Mouse (Mus musculus): ENCODE measurements around the gene Zp3r.
"Not testable (repeated sequence)": the region's sequence is repeated elsewhere in the genome, so short reads cannot be mapped to it uniquely, and the experiment has no call there.

Zp3r gene

GRCm38 (mm10) chr1:130629521-130629920 is at the start of gene Zp3r:
Gene Zp3r (minus strand): TSS chr1:130629621.
- no peak for DNase-seq

GRCm38 (mm10) chr1:130678551-130678950 is 49.1 kb upstream of the Zp3r start:
- DNase-seq, result no peak

GRCm38 (mm10) chr1:130663576-130663975 is 34.2 kb upstream of the Zp3r start:
- not testable (repeated sequence) for DNase-seq

GRCm38 (mm10) chr1:130661454-130661853 is 32.0 kb upstream of the Zp3r start, which contains the start of gene C4bp:
Gene C4bp (minus strand): TSS chr1:130661632.
- no peak for DNase-seq

GRCm38 (mm10) chr1:130659641-130660040 is 30.2 kb upstream of the Zp3r start:
- not testable (repeated sequence) for DNase-seq

GRCm38 (mm10) chr1:130644103-130644502 is 14.7 kb upstream of the Zp3r start:
- no peak for DNase-seq

DNA sequence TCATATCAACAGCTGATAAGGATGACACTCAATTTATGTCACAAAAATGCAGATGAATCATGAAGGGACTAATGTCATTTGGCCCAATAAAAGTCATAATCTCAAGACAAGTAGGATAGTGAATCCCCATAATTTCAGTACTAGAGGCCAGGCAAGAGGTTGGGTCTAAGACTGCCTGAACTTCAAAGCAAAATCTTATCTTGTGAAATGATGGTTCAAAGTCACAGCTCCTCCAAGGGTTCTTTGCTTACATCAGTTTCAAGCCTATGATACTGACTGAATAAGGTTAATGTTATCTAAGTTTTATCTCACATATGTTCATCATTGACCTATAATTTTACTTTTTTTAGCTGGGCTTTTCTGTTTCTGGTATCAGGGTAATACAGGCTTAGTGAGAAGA is 11.5 kb upstream of the Zp3r start:
- DNase-seq, result no peak

DNA sequence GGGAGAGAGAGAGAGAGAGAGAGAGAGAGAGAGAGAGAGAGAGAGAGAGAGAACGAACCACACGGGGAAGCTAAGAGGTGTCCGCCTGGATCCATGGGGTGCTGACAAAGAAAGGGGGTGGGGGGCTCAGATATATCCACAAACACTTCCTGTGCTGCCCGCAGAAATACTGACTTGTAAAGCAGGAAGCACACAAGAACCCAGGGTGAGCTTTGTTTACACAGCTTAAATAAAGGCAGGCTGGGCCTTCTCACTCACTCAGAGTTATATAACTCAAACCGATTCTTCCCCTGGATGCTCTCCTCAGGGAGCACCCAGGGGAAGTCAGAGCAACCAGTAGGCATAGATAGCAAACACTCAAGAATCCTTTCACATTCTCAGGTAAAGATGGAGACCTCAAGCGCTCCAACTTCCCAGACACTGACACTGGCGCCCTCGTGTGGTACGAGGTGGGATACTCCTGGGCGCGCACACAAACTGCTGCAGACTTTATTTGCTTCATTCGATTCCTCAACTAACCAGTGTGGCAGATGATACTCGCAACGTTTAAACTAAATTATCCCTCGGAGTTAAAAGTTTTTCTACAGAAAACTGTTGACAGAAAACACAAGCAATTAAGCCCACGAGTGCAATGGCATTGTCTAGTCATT is 4.5 kb upstream of the Zp3r start:
- peak; percentile 71 to 83 for DNase-seq

DNA sequence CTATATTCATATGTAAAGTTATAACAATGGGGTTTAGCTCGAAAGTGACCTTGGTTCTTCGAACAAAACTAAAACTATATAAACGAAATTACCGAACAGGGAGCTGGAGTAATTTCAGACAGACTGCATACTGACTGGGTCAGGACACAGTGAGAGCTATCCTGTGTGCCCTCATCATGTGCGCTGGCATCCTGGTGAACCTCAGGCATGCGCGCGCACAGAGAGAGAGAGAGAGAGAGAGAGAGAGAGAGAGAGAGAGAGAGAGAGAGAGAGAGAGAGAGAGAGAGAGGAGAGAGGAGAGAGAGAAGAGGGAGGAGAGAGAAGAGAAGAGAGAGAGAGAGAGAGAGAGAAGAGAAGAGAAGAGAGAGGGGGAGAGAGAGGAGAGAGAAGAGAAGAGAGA is 3.9 kb upstream of the Zp3r start:
- DNase-seq, result no peak

DNA sequence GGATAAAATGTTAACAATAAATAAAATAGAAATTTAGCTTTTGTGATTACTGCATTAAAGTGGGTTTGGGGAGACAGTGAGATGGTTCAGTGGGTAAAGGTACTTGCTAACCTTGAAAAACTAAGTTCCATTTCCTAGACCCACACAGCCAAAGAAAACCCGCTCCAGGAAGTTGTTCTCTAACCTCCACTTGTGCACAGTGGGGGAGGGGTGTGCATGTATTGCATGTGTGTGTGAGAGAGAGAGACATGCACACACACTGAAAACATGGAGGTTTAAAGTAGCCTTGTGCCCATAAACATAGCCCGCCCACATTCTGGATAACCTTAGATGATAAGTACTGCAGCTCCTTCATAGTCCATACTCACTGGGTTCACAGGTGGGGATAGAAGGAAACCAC is 33.1 kb downstream of the Zp3r start:
- DNase-seq, result no peak

- no peak for DNase-seq
Measured at GRCm38 (mm10) chr1:130588659-130589058, 40.8 kb downstream of the Zp3r start.

DNA sequence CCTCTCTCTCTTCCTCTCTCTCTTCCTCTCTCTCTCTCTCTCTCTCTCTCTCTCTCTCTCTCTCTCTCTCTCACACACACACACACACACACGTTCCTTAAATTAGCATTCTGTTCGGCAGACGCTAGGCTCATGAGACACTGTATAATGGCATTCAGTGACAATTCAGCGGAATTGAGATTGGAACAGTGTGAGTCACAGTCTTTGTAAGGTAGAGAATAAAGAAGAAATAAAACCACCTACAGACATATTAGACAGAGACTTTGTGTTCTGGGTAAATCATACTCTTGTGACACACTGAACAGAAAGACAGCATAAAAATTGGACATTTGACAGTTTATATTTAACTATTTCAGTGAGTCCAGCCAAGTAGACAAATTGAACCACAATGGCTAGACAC is 53.0 kb downstream of the Zp3r start:
- no peak for DNase-seq

DNA sequence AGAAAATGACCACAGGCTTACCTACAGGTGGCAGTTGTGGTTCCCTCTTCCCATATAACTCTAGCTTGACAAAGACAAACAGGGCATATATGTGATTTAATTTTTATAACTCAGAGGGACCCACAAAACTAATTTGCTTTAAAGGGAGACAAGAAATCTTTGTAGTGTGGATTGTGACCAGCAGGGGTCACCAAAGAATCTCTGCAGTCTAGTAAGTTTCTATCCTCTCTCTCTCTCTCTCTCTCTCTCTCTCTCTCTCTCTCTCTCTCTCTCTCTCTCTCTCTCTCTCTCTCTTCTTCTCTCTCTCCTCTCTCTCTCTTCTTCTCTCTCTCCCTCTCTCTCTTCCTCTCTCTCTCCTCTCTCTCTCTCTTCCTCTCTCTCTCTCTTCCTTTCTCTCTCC is 53.5 kb downstream of the Zp3r start:
- peak in 1 of 2 experiments; percentile 34 for DNase-seq

- DNase-seq, result no peak
Measured at GRCm38 (mm10) chr1:130551407-130552249, 77.8 kb downstream of the Zp3r start.

DNA sequence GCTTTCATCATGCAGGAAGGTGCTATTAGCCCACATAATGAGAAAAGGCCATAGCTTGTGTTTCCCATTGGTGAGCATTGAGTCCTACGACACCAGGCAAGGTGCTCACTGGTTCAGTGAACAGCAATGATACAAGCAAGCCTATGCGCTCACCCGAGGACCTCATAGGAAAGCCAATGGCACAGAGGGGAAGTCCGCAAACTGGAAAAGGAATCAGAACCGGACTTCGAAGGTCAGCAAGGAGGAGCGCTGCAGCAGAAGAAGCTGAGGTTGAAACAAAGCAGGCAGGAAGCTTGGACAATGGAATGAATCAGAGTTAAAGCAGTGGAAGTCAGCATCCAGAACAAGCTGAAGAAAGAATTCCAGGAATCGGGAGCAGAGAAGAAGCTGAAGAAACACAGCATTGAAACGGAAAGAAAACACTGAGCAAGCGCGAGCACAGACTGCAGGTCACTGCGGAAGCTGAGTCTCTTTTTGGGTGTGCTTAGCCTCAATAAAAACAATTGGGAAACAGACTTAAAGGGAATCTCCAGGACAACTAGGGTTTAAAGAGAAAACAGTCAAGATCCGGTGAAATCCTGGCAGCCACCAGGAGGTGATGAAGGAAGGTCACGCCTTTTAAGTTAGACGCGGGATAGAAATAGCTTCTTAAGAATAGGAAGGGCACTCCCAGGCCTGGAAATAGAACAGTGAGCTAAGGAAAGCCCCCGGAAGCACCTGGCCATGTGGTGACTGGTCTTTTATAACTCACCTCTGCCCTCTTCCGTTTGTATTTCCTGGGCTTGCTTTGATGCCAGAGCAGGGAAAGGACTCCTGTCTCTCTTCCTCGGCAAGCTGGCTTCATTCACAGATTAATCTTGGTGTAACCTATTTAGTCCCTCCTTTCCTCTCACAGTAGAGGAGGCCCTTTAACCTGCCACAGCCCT is 78.9 kb downstream of the Zp3r start:
- peak; percentile 25 to 39 for DNase-seq

DNA sequence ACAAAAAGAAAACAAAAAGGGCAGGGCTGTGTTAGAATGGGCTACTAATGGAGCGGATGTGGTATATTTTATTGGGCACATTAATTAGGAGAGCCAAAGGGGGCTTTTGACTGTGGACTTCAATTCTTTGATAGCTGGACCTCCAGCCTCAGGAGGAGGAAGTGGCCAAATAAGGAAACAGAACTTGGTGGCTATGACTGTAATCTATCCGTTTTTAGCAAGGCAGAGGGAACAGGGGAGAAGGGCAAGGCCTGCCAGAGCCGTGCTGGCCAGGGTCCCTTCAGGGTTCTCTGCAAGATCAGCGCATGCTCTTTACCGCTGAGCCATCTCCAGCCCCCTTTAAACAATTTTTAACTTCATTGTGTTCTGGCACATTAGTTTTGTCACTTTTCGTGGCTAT is 79.7 kb downstream of the Zp3r start:
- DNase-seq, result no peak

GRCm38 (mm10) chr1:130549160-130549559 is 80.3 kb downstream of the Zp3r start:
- DNase-seq, result no peak

GRCm38 (mm10) chr1:130547674-130548429 is 81.6 kb downstream of the Zp3r start:
- DNase-seq, result peak; percentile 35 to 70

Data from lung, postnatal 4 days (tissue).